Mouse (Mus musculus) layer of hippocampus, adult 8-10 months (tissue): Measurements from ENCODE around the gene Slc39a5. TPM values are rescaled to one million over a fixed set of nuclear protein-coding genes. Genes with fewer than 3 reads are reported as not detected.

ENCODE experiments used
- DNase-seq, 2 experiments: peaks; one replicate each; pipeline ENCODE4 v3.0.0; 2022; ENCODE audit warnings: low spot score in 2 of 2
- microRNA-seq, 2 experiments: library from miRNA; unstranded; fragments of <30 nt; microRNA quantifications; one replicate each; pipeline ENCODE4 v1.2.0; 2022
- total RNA-seq, 4 experiments: library from RNA; stranded (reverse); gene quantifications; 2 replicates each; pipeline ENCODE4 v1.2.4; 2022

The Slc39a5 gene
- total RNA-seq, 4 experiments from 2014 or later, result 0.35 to 0.45 (median 0.43) TPM; not detected in 1

GRCm38 (mm10) chr10:128376455-128377211 is 24.4 kb downstream of the Slc39a5 start, which contains the start of gene Ankrd52:
Ankrd52 (plus strand) TSS chr10:128377115.
- peak in 1 of 2 experiments; percentile 72 for DNase-seq

GRCm38 (mm10) chr10:128376099-128376454 is 25.0 kb downstream of the Slc39a5 start:
- no peak for DNase-seq

- no peak for DNase-seq
Measured at GRCm38 (mm10) chr10:128374393-128374792, 26.6 kb downstream of the Slc39a5 start.

GRCm38 (mm10) chr10:128372989-128373748 is 27.9 kb downstream of the Slc39a5 start:
- no peak for DNase-seq

- DNase-seq, result no peak
Measured at GRCm38 (mm10) chr10:128372142-128372541, 28.9 kb downstream of the Slc39a5 start.

GRCm38 (mm10) chr10:128370601-128371000 is 30.4 kb downstream of the Slc39a5 start:
- DNase-seq, result no peak

GRCm38 (mm10) chr10:128370021-128370420 is 31.0 kb downstream of the Slc39a5 start:
- DNase-seq, result no peak

GRCm38 (mm10) chr10:128369599-128369998 is 31.4 kb downstream of the Slc39a5 start:
- no peak for DNase-seq

- DNase-seq, result no peak
Measured at GRCm38 (mm10) chr10:128369218-128369543, 31.8 kb downstream of the Slc39a5 start.

GRCm38 (mm10) chr10:128368402-128369217 is 32.4 kb downstream of the Slc39a5 start, which contains the start of gene Coq10a:
Coq10a (minus strand) TSS chr10:128368997.
- DNase-seq, result peak; percentile 92 to 94

- DNase-seq, result no peak
Measured at GRCm38 (mm10) chr10:128367899-128368401, 33.1 kb downstream of the Slc39a5 start.

GRCm38 (mm10) chr10:128362568-128362967 is 38.5 kb downstream of the Slc39a5 start:
- no peak for DNase-seq

- DNase-seq, result no peak
Measured at GRCm38 (mm10) chr10:128361836-128362235, 39.2 kb downstream of the Slc39a5 start.

- DNase-seq, result no peak
Measured at GRCm38 (mm10) chr10:128359226-128359625, 41.8 kb downstream of the Slc39a5 start.

GRCm38 (mm10) chr10:128358796-128359195 is 42.2 kb downstream of the Slc39a5 start:
- DNase-seq, result peak in 1 of 2 experiments; percentile 45

- no peak for DNase-seq
Measured at GRCm38 (mm10) chr10:128347541-128347940, 53.5 kb downstream of the Slc39a5 start.

Small RNAs within 50 kb of the gene (microRNA-seq; reads per million reads assigned to microRNA genes)
- gene Gm25361 (0 reads per million in 2 experiments), gene Gm26308 (0 reads per million in 2 experiments), gene Mir6914 (0.32 to 1.3 reads per million in 2 experiments), gene Mir6915 (3.3 to 3.8 reads per million in 2 experiments)

Other genes starting within 250 kb of the Slc39a5 start
- 10 to 100 TPM; 12.1 to 19.4 (median 16.5) TPM for gene Rbms2, start 220.9 kb downstream of the Slc39a5 start, total RNA-seq
- gene Gls2, start 206.8 kb downstream of the Slc39a5 start, total RNA-seq, result 10 to 100 TPM; 24.4 to 33.2 (median 24.6) TPM
- 10 to 100 TPM in 1 of 4 experiments, 1 to 10 TPM in 3; 9.2 to 10.3 (median 9.6) TPM for gene Spryd4, start 189.4 kb downstream of the Slc39a5 start, total RNA-seq
- not detected for gene Mip, start 175.4 kb downstream of the Slc39a5 start, total RNA-seq
- gene Timeless, start 169.2 kb downstream of the Slc39a5 start, total RNA-seq, result 1 to 10 TPM; 5.7 to 8.0 (median 7.4) TPM
- not detected for gene Apon, start 147.1 kb downstream of the Slc39a5 start, total RNA-seq
- not detected for gene Apof, start 132.6 kb downstream of the Slc39a5 start, total RNA-seq
- gene Stat2, start 130.7 kb downstream of the Slc39a5 start, total RNA-seq, result 10 to 100 TPM; 34.3 to 39.3 (median 37.8) TPM
- not detected for gene Il23a, start 102.5 kb downstream of the Slc39a5 start, total RNA-seq
- 10 to 100 TPM; 14.6 to 16.3 (median 15.5) TPM for gene Pan2, start 97.9 kb downstream of the Slc39a5 start, total RNA-seq
- gene Cnpy2, start 78.8 kb downstream of the Slc39a5 start, total RNA-seq, result 10 to 100 TPM; 69.2 to 89.4 (median 82.4) TPM
- 100 to 1,000 TPM; 221 to 231 (median 224) TPM for gene Cs, start 63.5 kb downstream of the Slc39a5 start, total RNA-seq
- 10 to 100 TPM; 47.5 to 57.4 (median 51.9) TPM for gene Coq10a, start 32.2 kb downstream of the Slc39a5 start, total RNA-seq
- gene Ankrd52, start 24.1 kb downstream of the Slc39a5 start, total RNA-seq, result 10 to 100 TPM; 46.3 to 57.3 (median 50.2) TPM
- gene Nabp2, start 10.3 kb upstream of the Slc39a5 start, total RNA-seq, result 100 to 1,000 TPM in 2 of 4 experiments, 10 to 100 TPM in 2; 94.4 to 107 (median 100) TPM
- gene Rnf41, start 10.4 kb upstream of the Slc39a5 start, total RNA-seq, result 10 to 100 TPM; 71.7 to 79.9 (median 75.7) TPM
- 100 to 1,000 TPM; 238 to 267 (median 258) TPM for gene Smarcc2, start 58.0 kb upstream of the Slc39a5 start, total RNA-seq
- 100 to 1,000 TPM; 486 to 591 (median 538) TPM for gene Myl6, start 92.9 kb upstream of the Slc39a5 start, total RNA-seq
- gene Myl6b, start 97.5 kb upstream of the Slc39a5 start, total RNA-seq, result 10 to 100 TPM; 18.4 to 23.6 (median 22.6) TPM
- 10 to 100 TPM in 2 of 4 experiments, 1 to 10 TPM in 2; 7.0 to 11.5 (median 9.3) TPM for gene Esyt1, start 124.6 kb upstream of the Slc39a5 start, total RNA-seq
- 10 to 100 TPM; 12.7 to 17.0 (median 15.2) TPM for gene Zc3h10, start 146.5 kb upstream of the Slc39a5 start, total RNA-seq
- 1,000 to 10,000 TPM; 1,259 to 1,817 (median 1,529) TPM for gene Rpl41, start 148.1 kb upstream of the Slc39a5 start, total RNA-seq
- 10 to 100 TPM; 58.7 to 62.0 (median 59.0) TPM for gene Pa2g4, start 164.8 kb upstream of the Slc39a5 start, total RNA-seq
- 1 to 10 TPM; 6.8 to 8.4 (median 8.1) TPM for gene Erbb3, start 188.4 kb upstream of the Slc39a5 start, total RNA-seq
- 100 to 1,000 TPM; 141 to 325 (median 239) TPM for gene Rps26, start 225.5 kb upstream of the Slc39a5 start, total RNA-seq
- 10 to 100 TPM; 15.5 to 19.8 (median 16.2) TPM for gene Ikzf4, start 244.8 kb upstream of the Slc39a5 start, total RNA-seq